Mouse (Mus musculus) liver, adult 2 months (tissue): ENCODE results near the gene Rnf17.

Experiments used
- CTCF ChIP-seq: fragments of 200-500 bp; IDR thresholded peaks from 2 replicates; pipeline ENCODE4 v1.5.1; 2011; ENCODE audit warnings: low read depth, low read length, control low read depth
- POLR2A ChIP-seq: fragments of 200-500 bp; IDR thresholded peaks from 2 replicates; pipeline ENCODE4 v1.6.1; 2011; ENCODE audit warnings: low read length, control low read depth; ENCODE audit not compliant: insufficient read depth; ENCODE audit errors: extremely low read depth

- no peak for TF ChIP-seq POLR2A
- TF ChIP-seq CTCF: peak; percentile 16; the same call in 1 of the 2 replicates
Observed at GRCm38 (mm10) chr14:56468145-56468544, 65.8 kb downstream of the Rnf17 start.
